Mouse (Mus musculus): ENCODE results near the gene Aaas. TPM values are rescaled to one million over a fixed set of nuclear protein-coding genes. Genes with fewer than 3 reads are reported as not detected.
A peak's percentile ranks its signal among the peaks of the same experiment; 100 is the strongest.

Aaas gene
- 33.6 and 49.2 TPM in 2 replicates for polyA plus RNA-seq (2012; rRNA removed)

- DNase-seq (ENCODE audit: low read depth): peak; percentile 98
- TF ChIP-seq POLR2A (IDR thresholded peaks at IDR 0.05; ENCODE audit: borderline replicate concordance, extremely low read depth, insufficient read depth, insufficient read length, poor library complexity, severe bottlenecking) (no peak), CTCF (IDR thresholded peaks at IDR 0.05; ENCODE audit: borderline replicate concordance, extremely low read depth, insufficient read depth, insufficient read length) (peak; percentile 91)
These were observed at the start of gene Aaas for GRCm38 (mm10) chr15:102350138-102350941. Gene Aaas (minus strand): TSS chr15:102350771.

- DNase-seq (ENCODE audit: low read depth): peak; percentile 73
- TF ChIP-seq POLR2A (IDR thresholded peaks at IDR 0.05; ENCODE audit: borderline replicate concordance, extremely low read depth, insufficient read depth, insufficient read length, poor library complexity, severe bottlenecking): no peak
These were observed 49.0 kb upstream of the Aaas start for GRCm38 (mm10) chr15:102399229-102400221.

GRCm38 (mm10) chr15:102398629-102399028, 48.1 kb upstream of the Aaas start:
- TF ChIP-seq CTCF (IDR thresholded peaks at IDR 0.05; ENCODE audit: borderline replicate concordance, extremely low read depth, insufficient read depth, insufficient read length) (no peak), POLR2A (IDR thresholded peaks at IDR 0.05; ENCODE audit: borderline replicate concordance, extremely low read depth, insufficient read depth, insufficient read length, poor library complexity, severe bottlenecking) (no peak)
- no peak for DNase-seq (ENCODE audit: low read depth)

DNA sequence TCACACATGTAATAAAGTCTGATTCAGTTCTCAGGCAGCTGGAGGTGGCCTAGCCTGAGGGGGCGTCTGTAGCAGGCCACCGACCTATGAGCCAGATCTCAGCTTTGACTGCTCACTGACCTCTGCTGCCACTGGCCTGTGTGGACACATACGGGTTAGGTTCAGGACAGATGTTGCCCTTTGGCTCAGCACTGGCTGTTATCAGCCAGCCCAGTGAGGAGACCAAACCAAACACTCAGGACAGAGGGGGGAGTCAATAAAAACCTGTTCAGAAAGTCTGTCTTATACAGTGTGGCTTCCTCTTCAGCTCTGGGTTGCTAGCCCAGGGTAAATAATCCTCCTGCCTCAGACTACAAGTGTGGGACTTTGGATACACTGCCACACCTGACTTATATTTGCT, 44.5 kb upstream of the Aaas start:
- TF ChIP-seq POLR2A (IDR thresholded peaks at IDR 0.05; ENCODE audit: borderline replicate concordance, extremely low read depth, insufficient read depth, insufficient read length, poor library complexity, severe bottlenecking): no peak
- TF ChIP-seq CTCF (IDR thresholded peaks at IDR 0.05; ENCODE audit: borderline replicate concordance, extremely low read depth, insufficient read depth, insufficient read length): no peak
- DNase-seq (ENCODE audit: low read depth): no peak

- DNase-seq (ENCODE audit: low read depth): peak; percentile 14
These were observed 43.0 kb upstream of the Aaas start for GRCm38 (mm10) chr15:102393584-102394014.

GRCm38 (mm10) chr15:102392520-102392919, 41.9 kb upstream of the Aaas start:
- no peak for DNase-seq (ENCODE audit: low read depth)
- TF ChIP-seq POLR2A (IDR thresholded peaks at IDR 0.05; ENCODE audit: borderline replicate concordance, extremely low read depth, insufficient read depth, insufficient read length, poor library complexity, severe bottlenecking) (no peak), CTCF (IDR thresholded peaks at IDR 0.05; ENCODE audit: borderline replicate concordance, extremely low read depth, insufficient read depth, insufficient read length) (no peak)

More at GRCm38 (mm10) chr15:102393584-102394014, 43.0 kb upstream of the Aaas start:
- TF ChIP-seq POLR2A (IDR thresholded peaks at IDR 0.05; ENCODE audit: borderline replicate concordance, extremely low read depth, insufficient read depth, insufficient read length, poor library complexity, severe bottlenecking) (no peak), CTCF (IDR thresholded peaks at IDR 0.05; ENCODE audit: borderline replicate concordance, extremely low read depth, insufficient read depth, insufficient read length) (no peak)

DNA sequence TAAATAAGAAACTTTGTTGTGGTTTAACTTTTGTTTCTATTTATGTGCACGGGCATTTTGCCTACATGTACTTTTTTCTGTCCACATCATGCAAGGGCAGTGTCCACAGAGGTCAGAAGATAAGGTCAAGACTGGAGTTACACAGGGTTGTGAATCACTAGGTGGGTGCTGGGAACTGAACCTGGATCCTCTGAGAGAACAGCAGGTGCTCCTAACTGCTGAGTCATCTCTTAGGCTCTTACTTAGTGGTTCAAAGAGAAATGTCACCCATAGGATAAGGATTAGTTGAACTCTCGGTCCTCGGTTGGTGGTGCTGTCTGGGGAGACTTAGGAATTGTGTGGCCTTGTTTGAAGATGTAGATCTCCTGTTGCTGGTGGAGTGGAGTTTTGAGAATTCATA, 38.4 kb upstream of the Aaas start:
- no peak for DNase-seq (ENCODE audit: low read depth)
- TF ChIP-seq POLR2A (IDR thresholded peaks at IDR 0.05; ENCODE audit: borderline replicate concordance, extremely low read depth, insufficient read depth, insufficient read length, poor library complexity, severe bottlenecking) (no peak), CTCF (IDR thresholded peaks at IDR 0.05; ENCODE audit: borderline replicate concordance, extremely low read depth, insufficient read depth, insufficient read length) (no peak)

GRCm38 (mm10) chr15:102386640-102387039, 36.1 kb upstream of the Aaas start:
- no peak for DNase-seq (ENCODE audit: low read depth)
- no peak for TF ChIP-seq CTCF (IDR thresholded peaks at IDR 0.05; ENCODE audit: borderline replicate concordance, extremely low read depth, insufficient read depth, insufficient read length)
- TF ChIP-seq POLR2A (IDR thresholded peaks at IDR 0.05; ENCODE audit: borderline replicate concordance, extremely low read depth, insufficient read depth, insufficient read length, poor library complexity, severe bottlenecking): no peak

GRCm38 (mm10) chr15:102383671-102384070, 33.1 kb upstream of the Aaas start:
- no peak for DNase-seq (ENCODE audit: low read depth)
- TF ChIP-seq POLR2A (IDR thresholded peaks at IDR 0.05; ENCODE audit: borderline replicate concordance, extremely low read depth, insufficient read depth, insufficient read length, poor library complexity, severe bottlenecking) (no peak), CTCF (IDR thresholded peaks at IDR 0.05; ENCODE audit: borderline replicate concordance, extremely low read depth, insufficient read depth, insufficient read length) (no peak)

DNA sequence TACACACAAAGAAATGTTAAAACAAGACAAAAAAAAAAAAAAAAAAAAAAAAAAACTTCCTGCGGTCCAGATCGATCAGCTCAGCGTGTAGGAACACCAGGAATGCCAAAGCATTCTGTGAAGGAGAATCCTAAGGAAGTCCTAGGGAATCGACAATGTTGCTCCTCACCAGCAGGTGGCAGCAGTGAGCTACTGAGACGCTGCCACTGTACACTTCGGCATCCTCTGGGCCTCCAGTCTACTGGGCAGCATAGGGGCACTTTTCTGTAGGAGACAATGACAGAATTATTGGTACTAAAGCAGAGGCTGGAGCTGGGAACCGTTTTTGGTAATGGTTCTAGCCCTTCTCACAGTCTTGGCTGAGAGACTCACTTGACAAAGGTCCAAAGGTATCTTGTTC, 31.0 kb upstream of the Aaas start:
- DNase-seq (ENCODE audit: low read depth): peak; percentile 90
- no peak for TF ChIP-seq POLR2A (IDR thresholded peaks at IDR 0.05; ENCODE audit: borderline replicate concordance, extremely low read depth, insufficient read depth, insufficient read length, poor library complexity, severe bottlenecking)
- TF ChIP-seq CTCF (IDR thresholded peaks at IDR 0.05; ENCODE audit: borderline replicate concordance, extremely low read depth, insufficient read depth, insufficient read length): peak; percentile 96

DNA sequence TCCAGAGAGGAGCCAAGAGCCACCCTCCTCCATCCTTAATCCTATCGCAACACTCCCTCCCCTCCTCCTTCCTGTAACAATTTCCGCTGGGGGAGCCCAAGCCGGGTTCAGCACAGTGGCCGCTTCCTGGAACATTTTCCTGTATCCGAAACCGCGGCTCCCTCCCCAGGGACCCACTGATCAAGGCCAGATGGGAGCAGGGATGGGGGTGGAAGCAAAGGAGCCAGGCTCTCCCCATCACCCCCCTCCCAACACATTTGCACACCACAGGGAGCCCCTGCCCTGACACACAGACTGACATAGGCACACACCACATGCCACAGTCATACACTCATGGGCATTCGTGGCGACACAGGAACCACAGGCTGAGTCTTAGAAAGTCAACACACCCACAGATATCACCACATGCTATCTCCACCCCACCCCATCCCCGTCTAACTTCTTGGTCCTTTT, 27.3 kb upstream of the Aaas start:
- DNase-seq (ENCODE audit: low read depth): no peak

More for the DNA sequence above, 27.3 kb upstream of the Aaas start:
- no peak for TF ChIP-seq CTCF (IDR thresholded peaks at IDR 0.05; ENCODE audit: borderline replicate concordance, extremely low read depth, insufficient read depth, insufficient read length)
- TF ChIP-seq POLR2A (IDR thresholded peaks at IDR 0.05; ENCODE audit: borderline replicate concordance, extremely low read depth, insufficient read depth, insufficient read length, poor library complexity, severe bottlenecking): no peak
